Mouse (Mus musculus): ENCODE measurements at regions not wholly inside any gene's neighbourhood (a gene's known extent, or its start where the extent isn't known, plus 50 kb on each side); places are given as distances from the start of the nearest gene placed in this dataset.
"Not testable (repeated sequence)": the region's sequence is repeated elsewhere in the genome, so short reads cannot be mapped to it uniquely, and the experiment has no call there.

DNA sequence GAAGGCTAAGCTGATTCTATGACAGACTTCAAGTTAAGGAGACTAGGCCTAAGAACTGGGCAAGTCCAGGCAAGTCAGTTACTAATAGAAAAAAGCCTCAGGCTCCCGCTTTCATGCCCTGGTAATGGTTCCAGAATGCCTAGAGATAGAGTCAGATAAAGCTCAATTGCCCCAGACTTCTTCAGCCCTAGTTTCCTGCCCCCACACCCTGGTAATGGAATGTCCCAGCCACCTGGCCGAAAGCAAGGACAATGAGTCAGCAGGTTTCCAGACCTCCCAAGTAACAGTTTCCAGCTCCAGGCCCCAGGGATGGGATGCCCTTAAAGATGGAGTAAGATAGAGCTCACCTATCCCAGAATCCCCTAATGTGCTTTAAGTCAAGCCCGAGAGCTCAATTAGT, 143.6 kb upstream of the Rad23b start:
- no peak for DNase-seq

- no peak for DNase-seq
Observed at GRCm38 (mm10) chr4:55207749-55208385, 142.0 kb upstream of the Rad23b start.

DNA sequence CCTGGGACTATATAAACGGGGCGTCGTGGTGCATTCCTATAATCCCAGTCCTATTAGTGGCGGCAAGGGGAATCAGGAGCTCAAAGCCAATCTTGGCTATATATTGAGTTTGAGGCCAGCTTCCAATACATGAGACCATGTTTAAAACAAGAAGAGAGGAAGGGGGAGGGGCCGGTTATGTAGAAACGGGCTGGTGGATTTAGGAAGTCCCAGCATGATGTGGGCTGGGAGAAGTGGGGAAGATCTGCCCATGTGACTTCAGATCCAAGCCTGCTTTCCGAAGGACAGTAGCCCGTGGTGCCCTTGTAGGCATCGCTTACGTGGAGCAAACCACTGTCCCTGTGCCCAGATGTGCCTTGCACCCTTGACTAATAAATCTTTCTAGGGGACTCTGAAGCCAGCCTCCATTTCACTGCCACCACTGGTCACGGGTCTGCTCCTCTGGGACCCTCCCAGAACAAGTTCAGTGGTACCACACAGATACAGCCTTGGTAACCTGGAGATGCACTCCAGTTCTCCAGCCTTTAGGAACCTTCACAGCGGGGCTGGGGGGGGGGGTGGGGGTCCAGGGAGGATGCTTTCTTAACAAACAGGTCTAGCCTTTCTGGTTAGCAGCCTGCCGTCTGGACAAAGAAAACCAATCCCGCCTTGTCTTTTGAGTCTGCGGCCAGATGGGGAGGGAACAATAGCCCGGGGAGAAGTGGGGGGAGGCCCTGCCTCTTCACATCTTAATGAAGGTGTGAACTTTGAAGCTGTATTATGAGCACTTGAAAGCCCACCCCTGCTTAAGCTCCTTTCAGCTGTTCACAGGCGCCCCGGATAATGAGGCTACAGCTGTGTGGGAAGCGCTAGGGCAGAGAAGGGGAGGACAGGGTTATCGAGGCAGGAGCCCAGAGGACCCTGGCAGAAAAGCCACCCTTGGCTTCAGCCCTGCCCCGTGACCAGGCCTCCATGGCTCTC, 141.2 kb upstream of the Rad23b start:
- DNase-seq, result no peak

DNA sequence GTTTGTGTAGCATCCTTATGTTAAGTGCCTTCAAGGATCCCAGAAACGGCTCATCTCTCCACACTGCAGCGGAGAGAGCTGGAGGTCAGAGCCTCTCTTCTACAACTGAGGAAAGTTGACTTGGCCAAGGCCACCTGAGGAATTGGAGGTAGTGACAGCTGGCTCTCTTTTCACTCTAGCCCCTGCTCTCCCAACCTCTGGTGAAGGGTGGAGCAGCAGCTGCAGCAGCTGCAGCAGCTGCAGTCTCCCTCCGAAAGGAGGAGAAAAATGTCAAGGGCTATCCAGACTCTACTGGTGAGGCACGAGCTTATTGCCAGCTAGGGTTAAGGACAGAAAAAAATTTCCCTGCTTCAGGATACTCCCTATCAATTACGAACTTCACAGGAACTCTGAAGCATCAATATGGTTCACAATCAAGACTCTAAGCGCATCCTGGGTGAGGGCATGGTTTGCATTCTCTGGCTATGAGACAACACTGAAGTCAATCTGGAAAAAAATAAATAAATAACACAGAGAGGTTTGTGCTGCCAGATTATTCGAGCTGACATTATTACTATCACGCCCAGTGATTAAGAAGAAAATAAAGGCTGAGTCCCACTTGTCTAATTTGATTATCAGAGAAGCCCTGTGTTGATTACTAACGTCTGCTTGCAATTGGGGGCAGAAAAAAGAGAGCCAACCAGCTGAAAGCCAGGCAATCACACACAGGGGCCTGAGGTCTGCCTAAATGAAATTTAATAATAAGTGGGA, 134.2 kb upstream of the Rad23b start:
- DNase-seq, result no peak

DNA sequence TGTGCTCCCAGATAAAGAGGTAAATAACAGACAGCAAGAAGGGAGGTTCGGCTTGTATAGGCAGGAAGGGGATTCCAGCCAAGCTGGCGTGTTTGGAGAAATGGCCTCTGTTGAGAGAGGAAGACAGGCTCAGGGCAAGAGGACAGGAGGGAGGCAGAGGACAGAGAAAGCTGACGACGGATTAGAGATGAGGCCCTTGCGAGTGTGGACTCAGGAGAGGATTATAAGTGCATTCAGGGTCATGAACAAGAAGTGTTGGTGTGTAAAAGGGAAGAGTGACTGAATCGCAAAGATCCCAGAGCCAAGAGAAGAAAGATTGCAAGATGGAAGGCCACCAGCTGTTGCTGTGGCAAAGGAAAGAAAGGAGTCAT, 133.7 kb upstream of the Rad23b start:
- DNase-seq, result peak; percentile 1

DNA sequence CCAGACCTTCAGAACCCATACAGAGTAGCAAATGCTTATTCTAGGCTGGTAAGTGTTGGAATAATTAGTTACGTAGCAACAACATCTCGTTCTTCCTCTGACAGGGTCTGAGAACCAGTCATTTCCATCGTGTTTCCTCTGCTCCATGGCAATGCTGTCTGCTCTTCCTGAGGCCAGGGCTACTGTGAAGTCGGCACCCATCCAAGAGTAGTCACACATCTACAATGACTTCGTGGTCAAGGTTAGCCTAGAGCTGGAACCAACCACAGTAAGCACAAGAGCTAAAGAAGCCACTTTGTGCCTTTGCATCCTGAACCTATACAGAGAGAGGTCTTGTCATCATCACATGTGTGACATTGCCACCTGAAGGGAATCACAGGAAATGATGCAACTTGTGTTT, 124.1 kb upstream of the Rad23b start:
- DNase-seq, result no peak

GRCm38 (mm10) chr4:55227394-55227793, 122.4 kb upstream of the Rad23b start:
- DNase-seq, result no peak

DNA sequence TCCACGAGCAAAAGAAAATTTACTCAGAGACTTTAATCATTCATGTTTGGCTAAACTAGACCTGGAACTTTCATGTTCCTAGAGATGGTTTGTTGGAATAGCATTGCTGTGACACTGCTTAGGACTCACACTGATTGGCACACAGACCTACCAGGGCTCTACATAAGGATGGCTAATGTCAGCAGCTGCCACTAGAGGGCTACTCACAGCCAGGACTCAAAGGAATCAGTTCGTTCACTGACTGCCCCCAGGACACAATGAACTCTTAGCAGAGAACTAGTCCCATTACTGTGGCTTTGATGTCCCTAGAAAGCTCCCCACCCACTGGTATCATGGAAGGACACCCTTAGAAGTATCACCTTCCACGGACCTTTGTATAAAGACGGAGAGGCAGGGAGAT, 118.3 kb upstream of the Rad23b start:
- DNase-seq, result peak; percentile 39

- DNase-seq, result no peak
Observed at GRCm38 (mm10) chr4:55237856-55238255, 112.0 kb upstream of the Rad23b start.

DNA sequence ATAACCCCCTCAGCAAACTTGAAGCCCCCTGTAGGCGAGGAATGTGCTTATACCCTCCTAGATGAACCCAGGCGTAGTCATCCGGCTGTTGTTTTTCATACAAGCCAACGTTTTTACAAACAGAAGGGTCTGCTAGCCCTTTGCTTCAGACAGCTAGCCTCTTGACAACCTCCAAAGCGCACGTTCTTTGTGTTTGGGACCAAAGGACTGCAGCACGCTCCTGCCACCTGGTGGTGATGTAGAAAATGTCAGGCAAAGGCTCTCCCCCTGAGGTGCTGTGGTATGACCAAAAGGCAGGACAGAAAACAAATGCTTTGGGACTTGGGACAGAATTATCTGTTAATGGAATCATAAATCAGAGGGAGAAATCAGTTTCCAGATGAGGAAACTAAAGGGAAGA, 109.4 kb upstream of the Rad23b start:
- peak; percentile 81 for DNase-seq

GRCm38 (mm10) chr4:55242331-55242730, 107.5 kb upstream of the Rad23b start:
- DNase-seq, result no peak

DNA sequence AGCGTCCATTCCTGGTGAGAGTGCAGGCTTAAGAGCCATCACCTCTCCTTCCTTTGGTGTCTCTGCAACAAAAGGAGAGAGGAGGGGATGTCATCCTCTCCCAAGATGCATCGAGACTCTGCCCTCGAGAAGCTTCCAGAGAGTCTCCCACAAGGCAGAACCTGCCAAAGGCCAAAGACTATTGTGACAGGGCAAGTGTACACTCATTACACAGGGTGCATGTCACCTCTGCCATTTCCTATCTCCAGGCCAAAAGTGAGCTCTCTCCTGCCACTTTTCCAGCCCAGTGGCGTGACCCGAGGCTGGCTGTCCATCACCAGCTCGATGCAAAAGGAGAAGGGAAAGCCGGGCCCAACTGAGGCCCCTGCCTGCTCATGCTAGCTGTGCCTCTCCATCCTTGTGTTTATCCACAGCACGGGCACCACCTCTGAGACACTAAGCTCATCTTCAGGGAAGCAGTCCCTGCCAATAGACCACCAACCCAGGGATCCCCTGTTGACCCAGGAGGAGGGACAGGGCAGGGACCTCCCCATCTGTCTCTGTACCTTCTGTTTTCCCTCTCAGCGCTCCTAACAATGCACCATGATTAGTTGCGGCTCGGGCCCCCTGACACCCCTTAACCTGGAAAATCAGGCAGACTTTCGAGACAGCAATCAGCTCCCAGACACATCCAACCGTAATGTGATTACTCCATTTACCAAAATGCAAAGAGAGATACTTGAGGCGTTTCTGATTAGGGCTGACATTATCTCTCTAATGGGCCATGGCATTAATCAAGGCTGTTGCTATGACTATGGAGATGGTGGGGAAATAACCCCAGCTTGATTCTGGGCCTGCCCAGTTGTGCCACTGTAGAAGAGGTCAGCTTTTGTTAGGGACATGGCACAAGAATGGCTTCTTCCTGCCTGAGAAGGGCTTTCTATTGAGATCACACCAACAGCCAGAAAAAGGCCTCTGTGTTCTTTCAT, 106.5 kb upstream of the Rad23b start:
- DNase-seq, result no peak

GRCm38 (mm10) chr4:55245789-55246188, 104.1 kb upstream of the Rad23b start:
- DNase-seq, result no peak

DNA sequence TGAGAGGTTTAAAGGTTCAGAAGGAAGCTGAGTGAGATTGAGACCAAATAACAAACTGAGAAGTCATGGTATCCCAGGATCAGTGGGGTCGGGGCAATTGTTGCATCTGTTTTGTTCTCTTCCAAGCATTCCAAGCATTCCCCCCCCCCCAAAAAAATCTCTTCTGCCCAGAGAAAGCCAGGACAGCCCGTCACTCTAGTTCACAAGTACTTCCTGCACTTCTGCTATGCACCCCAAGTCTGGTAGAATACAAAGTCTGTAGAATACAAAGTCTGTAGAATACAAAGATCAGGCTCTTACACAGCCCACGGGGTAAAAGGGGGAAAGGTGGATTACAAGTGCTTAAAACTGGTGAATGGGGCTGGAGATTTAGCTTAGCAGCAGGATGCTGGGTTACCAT, 99.5 kb upstream of the Rad23b start:
- no peak for DNase-seq

DNA sequence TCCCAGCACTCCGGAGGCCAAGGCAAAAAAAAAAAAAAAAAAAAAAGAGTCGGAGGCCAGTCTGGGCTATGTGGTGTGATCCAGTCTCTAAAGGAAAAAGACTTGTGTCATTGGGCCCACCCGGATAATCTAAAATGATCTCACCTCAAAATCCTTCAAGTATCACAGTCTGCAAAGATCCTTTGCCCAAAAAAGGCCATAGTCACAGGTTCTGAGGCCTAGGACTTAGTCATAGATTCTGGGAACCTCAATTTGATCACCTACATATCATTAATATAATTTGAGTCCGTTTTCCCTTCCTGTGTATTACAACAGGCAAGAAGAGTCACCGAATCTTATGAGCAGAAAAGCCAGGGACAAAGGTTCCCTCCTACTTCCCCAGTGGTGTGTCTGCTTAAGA, 98.3 kb upstream of the Rad23b start:
- DNase-seq, result no peak

DNA sequence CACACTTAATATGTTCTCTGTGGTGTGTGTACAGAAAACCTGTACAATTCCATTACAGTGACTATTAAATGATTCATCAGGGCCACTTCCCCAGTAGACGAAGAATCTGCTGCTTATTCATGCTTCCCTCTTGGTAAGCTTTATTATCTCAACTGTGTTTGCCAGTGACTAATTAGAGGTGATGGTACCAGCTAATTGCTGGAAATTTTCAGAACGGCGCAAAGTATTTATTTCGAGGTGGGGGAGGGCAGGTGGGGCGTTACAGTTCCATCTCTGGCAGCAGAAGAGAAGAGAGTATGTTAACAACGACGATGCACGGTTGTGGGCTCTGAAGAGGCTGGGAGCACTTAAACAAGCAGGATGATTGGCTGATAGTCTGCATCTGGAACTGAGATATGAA, 96.1 kb upstream of the Rad23b start:
- DNase-seq, result no peak

DNA sequence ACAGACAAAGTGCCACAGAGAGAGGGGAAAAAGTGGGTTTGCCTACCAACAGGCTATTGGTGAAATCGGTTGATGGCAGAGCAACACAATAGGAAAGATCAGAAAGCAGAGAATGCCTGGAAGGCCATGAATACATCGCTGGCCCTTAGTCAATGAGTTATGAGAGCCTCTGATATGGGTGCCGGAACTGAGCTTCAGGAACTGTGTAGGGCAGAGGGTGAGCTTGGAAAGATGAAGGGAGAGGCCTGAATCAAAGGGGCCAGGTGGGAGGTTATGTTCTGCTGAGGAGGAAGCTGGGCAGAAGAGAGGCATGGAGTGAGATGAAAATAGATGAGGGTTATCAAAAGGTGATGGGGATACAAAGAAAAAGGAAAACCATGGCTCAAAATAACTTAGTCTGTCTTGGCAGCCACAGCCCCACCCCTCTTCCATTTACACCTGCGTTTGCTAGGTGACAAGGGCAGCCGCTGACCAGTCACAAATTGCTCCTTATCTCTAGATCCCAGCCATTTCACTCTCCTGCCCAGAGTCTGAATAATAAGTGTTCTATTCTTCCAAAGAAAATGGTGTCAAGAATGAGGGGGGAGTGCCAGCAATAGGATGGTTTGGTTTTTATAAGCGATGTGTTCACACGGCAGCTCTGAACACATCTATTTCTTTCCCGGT, 77.7 kb upstream of the Rad23b start:
- no peak for DNase-seq

- no peak for DNase-seq
Observed at GRCm38 (mm10) chr4:55276300-55276952, 73.4 kb upstream of the Rad23b start.

DNA sequence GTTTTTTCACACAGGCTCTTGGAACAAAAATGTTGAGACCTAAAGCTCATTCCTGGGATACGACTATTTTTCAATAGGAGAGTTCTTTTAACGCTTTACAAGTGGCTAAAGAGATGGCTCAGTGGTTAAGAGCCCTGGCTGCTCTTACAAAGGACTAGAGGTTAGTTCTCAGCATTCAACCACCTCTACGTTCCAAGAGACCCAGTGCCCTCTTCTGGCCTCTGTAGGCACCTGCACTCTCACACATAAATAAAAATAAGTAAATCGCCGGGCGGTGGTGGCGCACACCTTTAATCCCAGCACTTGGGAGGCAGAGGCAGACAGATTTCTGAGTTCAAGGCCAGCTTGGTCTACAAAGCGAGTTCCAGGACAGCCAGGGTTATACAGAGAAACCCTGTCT, 70.5 kb upstream of the Rad23b start:
- DNase-seq, result not testable (repeated sequence)

GRCm38 (mm10) chr4:55280706-55281105, 69.1 kb upstream of the Rad23b start:
- DNase-seq, result peak; percentile 16

DNA sequence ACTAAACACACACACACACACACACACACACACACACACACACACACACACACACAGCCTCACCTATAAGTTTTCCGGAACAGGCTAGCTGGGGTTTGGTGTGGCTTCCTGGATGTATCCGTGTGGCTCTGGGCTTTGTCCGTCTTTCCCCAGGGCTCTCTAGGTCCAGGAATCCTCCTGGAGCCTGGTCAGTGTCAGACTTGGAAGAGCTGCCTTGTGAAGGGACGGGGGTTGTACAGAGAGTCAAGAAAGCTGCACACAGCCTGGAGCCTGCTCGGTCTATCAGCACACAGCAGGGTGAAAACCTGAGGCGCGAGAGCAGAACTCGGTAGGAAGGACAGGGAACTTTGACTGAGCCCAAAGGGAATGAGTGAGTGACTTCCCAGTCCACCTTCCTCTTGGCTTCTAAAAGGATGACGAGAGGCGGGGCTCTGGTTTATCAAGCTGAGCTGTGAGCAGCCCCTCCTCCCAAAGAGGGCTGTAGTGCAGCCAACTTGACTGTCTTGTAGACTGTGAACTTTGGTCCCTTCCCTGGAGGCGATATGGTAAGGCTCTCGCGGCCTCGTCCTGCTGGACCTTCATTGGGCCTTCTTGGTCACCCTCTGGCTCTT, 68.3 kb upstream of the Rad23b start:
- DNase-seq, result no peak
